Mouse (Mus musculus) liver, embryonic 14.5 days (tissue): ENCODE results near the gene Pole2.

Experiments
- CTCF ChIP-seq: IDR thresholded peaks from 2 replicates; pipeline ENCODE4 v1.5.1; 2016; ENCODE audit warnings: antibody characterized with exemption, low read depth, control low read depth
- EP300 ChIP-seq: IDR thresholded peaks from 2 replicates; pipeline ENCODE4 v1.6.1; 2016; ENCODE audit warnings: antibody characterized with exemption, low read depth

- TF ChIP-seq CTCF (no peak), EP300 (no peak)
Measured at GRCm38 (mm10) chr12:69268956-69269355, 41.0 kb upstream of the Pole2 start.
